Mouse (Mus musculus) kidney, adult 2 months (tissue): ENCODE results near the gene Pdlim1.

Experiments
- CTCF ChIP-seq: fragments of 200-500 bp; conservative IDR thresholded peaks from 2 replicates; pipeline ENCODE4 v1.5.1; 2011; ENCODE audit warnings: low read depth, mild to moderate bottlenecking, control low read depth, low read length, moderate library complexity, mixed read lengths; ENCODE audit not compliant: insufficient read depth, insufficient read length
- POLR2A ChIP-seq: fragments of 200-500 bp; IDR thresholded peaks from one replicate; pipeline ENCODE4 v1.6.1; 2011; ENCODE audit warnings: low read depth, low read length, control low read depth

DNA sequence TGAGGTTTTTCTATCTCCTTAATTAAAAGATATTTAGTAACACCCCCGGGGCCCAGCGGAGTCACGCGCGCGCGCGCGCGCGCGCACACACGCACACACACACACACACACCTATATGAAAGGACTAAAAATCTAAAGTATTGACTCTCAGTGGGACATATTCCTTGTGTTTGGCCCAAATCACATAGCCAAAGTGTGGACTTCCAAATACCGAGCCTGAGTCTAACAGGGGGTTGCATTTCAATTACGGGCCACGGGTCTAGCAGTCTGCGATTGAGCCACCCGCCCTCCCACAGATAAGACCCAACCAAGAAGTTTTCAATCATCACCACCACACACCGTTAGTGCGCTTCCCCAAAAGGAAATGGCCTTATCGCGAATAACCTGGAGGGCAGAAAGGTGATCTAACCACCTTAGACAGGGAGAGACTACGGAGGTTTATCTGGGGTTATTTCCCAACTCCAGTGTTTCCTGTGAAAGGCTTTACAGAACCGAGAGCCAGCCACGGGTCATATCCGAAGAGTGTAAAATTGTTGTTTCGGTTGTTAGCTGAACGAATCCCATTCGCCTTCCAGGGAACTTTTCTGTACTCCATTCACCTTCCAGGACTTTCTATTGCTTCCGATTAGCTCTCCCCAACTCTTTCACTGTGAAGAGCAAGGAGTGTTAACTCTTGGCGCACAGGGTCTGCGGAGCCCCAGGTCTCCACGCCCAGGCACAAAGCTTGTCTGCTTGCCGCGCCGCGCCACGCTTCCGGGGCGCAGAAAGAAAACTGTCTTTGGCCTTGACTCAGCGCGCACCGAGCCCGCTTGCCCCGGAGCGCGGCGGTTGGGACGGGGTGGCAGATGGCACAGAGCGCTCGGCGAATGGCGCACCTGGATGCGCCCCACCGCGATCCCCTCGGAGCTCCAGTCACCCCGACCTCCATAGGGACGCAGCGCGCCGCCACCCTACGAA, 1.0 kb downstream of the Pdlim1 start:
- TF ChIP-seq CTCF (no peak), POLR2A (no peak)
